Mouse (Mus musculus): Measurements from ENCODE around the gene Stat5a. TPM values are rescaled to one million over a fixed set of nuclear protein-coding genes. Genes with fewer than 3 reads are reported as not detected.
A peak's percentile ranks its signal among the peaks of the same experiment; 100 is the strongest.

Stat5a gene
- polyA plus RNA-seq (2012; rRNA removed), result 6.9 and 7.4 TPM in 2 replicates

- peaks cover 9% of the 10 kb centered on the region for H3K4me1 ChIP-seq (ENCODE audit: control insufficient read depth, insufficient read depth, insufficient read length, low read length)
- TF ChIP-seq CTCF (IDR thresholded peaks at IDR 0.05; ENCODE audit: extremely low read depth, insufficient read length, insufficient replicate concordance, low read depth, low read length) (no peak), POLR2A (IDR thresholded peaks at IDR 0.05; ENCODE audit: low read depth, low read length) (no peak)
- no peaks in the 10 kb centered on the region for H3K36me3 ChIP-seq (ENCODE audit: control insufficient read depth, insufficient read depth, low read length)
- H3K4me3 ChIP-seq (ENCODE audit: low read depth, low read length), result peak within 1 kb of the TSS; percentile 92
- no peak within 1 kb of the TSS for H3K27ac ChIP-seq (ENCODE audit: insufficient read depth, low read depth, low read length)
- no peaks in the 10 kb centered on the region for H3K27me3 ChIP-seq (ENCODE audit: control insufficient read depth, insufficient read depth, low read length)
- WGBS, result 35% methylated on average over 9 of the region's 9 CpGs
Measured at GRCm38 (mm10) chr11:100858935-100859578, at the start of gene Stat5a. Gene Stat5a (plus strand): TSS chr11:100859351.

- H3K4me3 ChIP-seq (ENCODE audit: low read depth, low read length), result no peak overlapping the region
- no peak overlapping the region for H3K27ac ChIP-seq (ENCODE audit: insufficient read depth, low read depth, low read length)
- TF ChIP-seq POLR2A (IDR thresholded peaks at IDR 0.05; ENCODE audit: low read depth, low read length) (no peak), CTCF (IDR thresholded peaks at IDR 0.05; ENCODE audit: extremely low read depth, insufficient read length, insufficient replicate concordance, low read depth, low read length) (no peak)
- no peaks in the 10 kb centered on the region for H3K27me3 ChIP-seq (ENCODE audit: control insufficient read depth, insufficient read depth, low read length)
- H3K4me1 ChIP-seq (ENCODE audit: control insufficient read depth, insufficient read depth, insufficient read length, low read length), result peaks cover 2% of the 10 kb centered on the region
- WGBS, result 87% methylated on average over 9 of the region's 9 CpGs
- 0 out of 2 replicates have a peak, but pooled peaks cover 1% of the 10 kb centered on the region for H3K36me3 ChIP-seq (ENCODE audit: control insufficient read depth, insufficient read depth, low read length)
Measured at GRCm38 (mm10) chr11:100810516-100810915, 48.6 kb upstream of the Stat5a start.

- H3K36me3 ChIP-seq (ENCODE audit: control insufficient read depth, insufficient read depth, low read length), result 0 out of 2 replicates have a peak, but pooled peaks cover 1% of the 10 kb centered on the region
- 88% methylated on average over 2 of the region's 2 CpGs for WGBS
- TF ChIP-seq POLR2A (IDR thresholded peaks at IDR 0.05; ENCODE audit: low read depth, low read length) (no peak), CTCF (IDR thresholded peaks at IDR 0.05; ENCODE audit: extremely low read depth, insufficient read length, insufficient replicate concordance, low read depth, low read length) (no peak)
- H3K4me3 ChIP-seq (ENCODE audit: low read depth, low read length), result no peak overlapping the region
- H3K27me3 ChIP-seq (ENCODE audit: control insufficient read depth, insufficient read depth, low read length), result no peaks in the 10 kb centered on the region
- peaks cover 2% of the 10 kb centered on the region; the same call in 1 of the 2 replicates for H3K4me1 ChIP-seq (ENCODE audit: control insufficient read depth, insufficient read depth, insufficient read length, low read length)
- no peak overlapping the region for H3K27ac ChIP-seq (ENCODE audit: insufficient read depth, low read depth, low read length)
Measured at GRCm38 (mm10) chr11:100811132-100811531, 48.0 kb upstream of the Stat5a start.

- Histone ChIP-seq H3K36me3 (ENCODE audit: control insufficient read depth, insufficient read depth, low read length) (no peaks in the 10 kb centered on the region), H3K27ac (ENCODE audit: insufficient read depth, low read depth, low read length) (peak overlapping the region; percentile 44; the same call in 1 of the 2 replicates), H3K4me3 (ENCODE audit: low read depth, low read length) (peak overlapping the region; percentile 21; the same call in 1 of the 2 replicates), H3K4me1 (ENCODE audit: control insufficient read depth, insufficient read depth, insufficient read length, low read length) (peaks cover 3% of the 10 kb centered on the region; the same call in 1 of the 2 replicates), H3K27me3 (ENCODE audit: control insufficient read depth, insufficient read depth, low read length) (no peaks in the 10 kb centered on the region)
- 15% methylated on average over 13 of the region's 13 CpGs for WGBS
- TF ChIP-seq CTCF (IDR thresholded peaks at IDR 0.05; ENCODE audit: extremely low read depth, insufficient read length, insufficient replicate concordance, low read depth, low read length), result no peak
Measured at GRCm38 (mm10) chr11:100814498-100814897, 44.7 kb upstream of the Stat5a start.

- no peaks in the 10 kb centered on the region for H3K36me3 ChIP-seq (ENCODE audit: control insufficient read depth, insufficient read depth, low read length)
- TF ChIP-seq CTCF (IDR thresholded peaks at IDR 0.05; ENCODE audit: extremely low read depth, insufficient read length, insufficient replicate concordance, low read depth, low read length) (no peak), POLR2A (IDR thresholded peaks at IDR 0.05; ENCODE audit: low read depth, low read length) (no peak)
- H3K27ac ChIP-seq (ENCODE audit: insufficient read depth, low read depth, low read length), result no peak overlapping the region
- peaks cover 3% of the 10 kb centered on the region; the same call in 1 of the 2 replicates for H3K4me1 ChIP-seq (ENCODE audit: control insufficient read depth, insufficient read depth, insufficient read length, low read length)
- WGBS, result 72% methylated on average over 3 of the region's 3 CpGs
- no peaks in the 10 kb centered on the region for H3K27me3 ChIP-seq (ENCODE audit: control insufficient read depth, insufficient read depth, low read length)
- H3K4me3 ChIP-seq (ENCODE audit: low read depth, low read length), result no peak overlapping the region
Measured at GRCm38 (mm10) chr11:100816342-100816741, 42.8 kb upstream of the Stat5a start.

GRCm38 (mm10) chr11:100816801-100817200 lies 42.4 kb upstream of the Stat5a start:
- no peaks in the 10 kb centered on the region for H3K36me3 ChIP-seq (ENCODE audit: control insufficient read depth, insufficient read depth, low read length)
- no peak overlapping the region for H3K27ac ChIP-seq (ENCODE audit: insufficient read depth, low read depth, low read length)
- H3K4me1 ChIP-seq (ENCODE audit: control insufficient read depth, insufficient read depth, insufficient read length, low read length), result peaks cover 7% of the 10 kb centered on the region; the same call in 1 of the 2 replicates
- no peaks in the 10 kb centered on the region for H3K27me3 ChIP-seq (ENCODE audit: control insufficient read depth, insufficient read depth, low read length)
- no peak overlapping the region for H3K4me3 ChIP-seq (ENCODE audit: low read depth, low read length)
- WGBS, result 56% methylated on average over 4 of the region's 4 CpGs
- TF ChIP-seq CTCF (IDR thresholded peaks at IDR 0.05; ENCODE audit: extremely low read depth, insufficient read length, insufficient replicate concordance, low read depth, low read length) (no peak), POLR2A (IDR thresholded peaks at IDR 0.05; ENCODE audit: low read depth, low read length) (no peak)

GRCm38 (mm10) chr11:100817311-100817710 lies 41.8 kb upstream of the Stat5a start:
- Histone ChIP-seq H3K4me1 (ENCODE audit: control insufficient read depth, insufficient read depth, insufficient read length, low read length) (peaks cover 7% of the 10 kb centered on the region; the same call in 1 of the 2 replicates), H3K27ac (ENCODE audit: insufficient read depth, low read depth, low read length) (no peak overlapping the region), H3K27me3 (ENCODE audit: control insufficient read depth, insufficient read depth, low read length) (no peaks in the 10 kb centered on the region), H3K36me3 (ENCODE audit: control insufficient read depth, insufficient read depth, low read length) (no peaks in the 10 kb centered on the region), H3K4me3 (ENCODE audit: low read depth, low read length) (no peak overlapping the region)
- no peak for TF ChIP-seq CTCF (IDR thresholded peaks at IDR 0.05; ENCODE audit: extremely low read depth, insufficient read length, insufficient replicate concordance, low read depth, low read length)
- TF ChIP-seq POLR2A (IDR thresholded peaks at IDR 0.05; ENCODE audit: low read depth, low read length), result no peak
- 72% methylated on average over 9 of the region's 9 CpGs for WGBS
